Mouse (Mus musculus): ENCODE measurements at regions not wholly inside any gene's neighbourhood (a gene's known extent, or its start where the extent isn't known, plus 50 kb on each side); places are given as distances from the start of the nearest gene placed in this dataset.

DNA sequence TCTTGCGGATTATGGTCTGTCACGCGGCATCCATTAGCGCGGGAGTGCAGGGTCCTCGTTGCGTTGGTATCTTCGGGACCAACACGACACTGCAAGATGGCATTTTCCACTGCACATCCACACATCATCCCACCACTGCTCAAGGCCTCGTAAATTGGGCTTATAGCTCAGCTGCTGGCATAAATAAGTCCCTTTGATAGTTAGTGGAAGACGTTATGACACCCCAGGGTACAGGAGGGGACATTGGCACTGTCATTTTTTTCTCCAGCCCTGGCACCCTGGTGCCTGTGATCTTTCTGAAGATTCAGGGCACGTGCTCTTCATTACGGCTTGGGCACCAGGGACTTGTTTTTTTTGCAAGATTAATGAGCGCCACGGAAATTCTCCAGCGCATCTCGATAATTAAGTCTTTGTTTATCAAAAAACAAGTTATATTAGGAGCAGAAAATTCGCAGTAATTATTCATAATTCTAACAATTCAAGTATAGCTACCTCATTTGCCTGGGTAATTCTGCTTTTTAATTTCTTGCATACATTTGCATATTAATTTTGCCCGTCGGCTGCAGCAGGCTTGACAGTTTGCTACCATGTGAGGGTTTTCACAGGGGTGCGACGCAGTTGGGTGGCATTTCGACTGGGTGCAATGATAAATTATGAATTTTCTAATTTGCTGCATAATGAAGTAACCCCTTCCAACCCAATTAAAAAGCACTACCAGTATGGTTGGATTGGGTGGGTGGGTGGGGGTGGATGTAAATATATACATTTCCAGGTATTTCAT is 119.1 kb downstream of the Vrk1 start:
- DNase-seq (ENCODE audit: low spot score), result no peak

DNA sequence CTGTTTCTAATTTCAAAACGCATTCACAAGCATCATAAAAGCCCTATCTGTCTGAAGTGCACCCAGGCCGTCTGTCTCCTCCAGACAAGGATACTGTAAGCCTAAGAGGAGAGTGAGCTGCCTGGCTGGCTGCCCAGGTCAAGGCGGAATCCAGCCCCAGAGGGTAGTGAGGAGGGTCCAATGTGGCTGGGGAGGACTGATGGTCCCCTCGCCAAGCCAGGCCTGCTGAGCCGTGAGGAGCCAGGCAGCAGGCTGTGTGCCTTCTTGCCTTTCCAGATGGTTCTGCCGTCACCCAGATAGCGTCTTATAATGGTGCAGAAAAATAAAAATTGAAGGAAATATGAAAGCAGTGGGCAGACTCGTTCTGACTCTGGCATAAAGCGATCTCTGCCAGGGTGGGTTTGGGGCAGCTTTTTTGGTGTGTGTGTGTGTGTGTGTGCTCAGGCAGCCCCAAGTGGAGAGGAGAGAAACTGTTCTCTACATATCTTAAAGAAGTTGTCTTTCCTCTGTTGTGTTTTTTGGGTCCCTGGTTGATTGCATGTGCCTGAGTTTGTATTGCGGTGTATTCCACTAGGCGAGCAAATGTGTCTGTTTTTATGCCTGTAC is 120.1 kb downstream of the Vrk1 start:
- no peak for DNase-seq (ENCODE audit: low spot score)

DNA sequence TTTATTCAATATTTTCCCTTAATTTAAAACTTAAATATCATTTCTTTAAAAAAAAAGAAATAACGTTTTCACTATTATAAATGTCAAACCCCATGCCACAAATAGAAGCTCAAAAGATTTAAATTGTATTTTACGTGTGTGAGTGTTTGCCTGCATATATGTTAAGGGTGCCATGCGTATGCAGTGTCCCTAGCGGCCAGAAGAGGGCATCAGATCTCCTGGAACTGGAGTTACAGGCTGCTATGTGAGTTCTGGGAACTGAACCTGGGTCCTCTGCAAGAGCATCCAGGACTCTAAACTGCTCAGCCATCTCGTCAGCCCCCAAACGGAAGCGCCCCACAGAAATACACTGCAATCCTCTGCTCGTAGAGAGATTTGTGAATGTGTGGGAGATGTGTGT is 122.7 kb downstream of the Vrk1 start:
- no peak for DNase-seq (ENCODE audit: low spot score)

- no peak for DNase-seq (ENCODE audit: low spot score)
These were observed 128.4 kb downstream of the Vrk1 start for GRCm38 (mm10) chr12:106138466-106138865.

DNA sequence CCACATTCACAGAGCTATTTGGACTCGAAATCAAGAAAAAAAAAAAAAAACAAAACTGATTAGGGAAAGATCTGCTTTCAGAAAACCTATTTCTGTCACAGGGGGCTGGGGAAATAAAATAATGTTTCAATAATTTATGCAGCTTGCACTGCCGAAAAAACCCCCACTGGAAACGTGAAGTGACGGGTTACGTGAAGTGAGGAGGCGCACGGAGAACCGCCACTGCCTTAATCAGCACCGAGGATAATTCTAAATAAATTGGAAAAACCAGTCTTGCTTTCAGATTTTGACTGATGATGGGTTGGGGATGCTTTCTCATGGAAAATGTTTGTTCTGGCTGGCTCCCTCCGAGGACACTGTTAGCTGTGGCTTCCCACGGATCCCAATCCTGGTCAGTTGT is 129.5 kb downstream of the Vrk1 start:
- DNase-seq (ENCODE audit: low spot score), result no peak

DNA sequence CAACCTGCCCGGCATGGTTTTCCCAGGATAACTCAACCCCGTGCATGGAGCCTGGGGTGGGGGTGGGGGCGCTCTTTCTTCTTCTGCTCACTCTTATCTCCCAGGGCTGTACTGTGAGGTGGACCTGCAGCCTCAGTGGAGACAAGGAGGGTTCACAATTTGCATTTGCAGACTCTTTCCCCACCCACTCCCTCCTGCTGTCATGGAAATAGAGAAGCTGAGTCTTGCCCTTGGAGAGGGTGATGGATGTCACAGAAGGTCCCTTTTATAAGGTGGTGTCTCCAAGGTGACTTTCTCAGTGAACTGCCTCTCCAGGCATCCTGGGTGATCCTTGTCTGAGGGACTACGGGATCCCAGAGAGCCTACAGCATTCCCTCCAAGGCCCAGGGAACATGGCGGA is 129.9 kb downstream of the Vrk1 start:
- DNase-seq (ENCODE audit: low spot score), result no peak

DNA sequence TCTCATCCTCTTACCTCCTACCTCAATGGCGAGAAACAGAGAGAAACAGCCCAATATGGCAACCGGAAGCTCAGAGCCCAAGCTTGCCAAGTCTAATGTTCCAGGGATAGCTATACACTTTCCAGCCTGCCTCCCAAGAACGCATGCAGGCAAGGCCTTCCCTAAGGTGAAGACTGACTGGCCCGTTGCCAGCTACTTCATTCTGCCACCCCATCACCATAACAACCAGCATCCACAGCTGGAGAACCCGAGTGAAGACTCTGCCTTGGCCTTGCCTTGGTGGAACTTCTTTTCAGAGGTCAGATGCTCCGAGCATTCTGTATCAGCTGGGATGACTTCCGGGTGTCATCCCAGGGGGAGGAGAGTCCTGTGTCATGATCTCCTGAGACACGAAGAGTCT is 130.6 kb downstream of the Vrk1 start:
- no peak for DNase-seq (ENCODE audit: low spot score)

DNA sequence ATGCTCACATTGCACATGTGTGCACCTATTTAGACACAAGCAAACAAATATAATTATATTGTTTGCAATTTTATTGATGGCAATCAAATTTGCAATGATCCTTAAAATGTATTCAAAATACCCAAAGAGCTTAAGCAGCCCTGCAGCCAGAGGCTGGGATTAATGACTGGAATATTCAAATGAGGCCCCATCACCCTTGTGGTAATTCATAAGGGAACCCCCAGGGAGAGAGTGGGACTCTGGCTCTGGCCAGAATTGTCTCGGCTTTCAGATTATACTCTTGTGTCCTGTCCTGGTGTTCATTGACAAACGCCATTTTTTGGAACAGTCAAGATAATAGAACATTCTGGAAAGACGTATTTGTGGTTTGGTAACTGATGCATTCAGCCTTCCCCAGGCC is 133.5 kb downstream of the Vrk1 start:
- DNase-seq (ENCODE audit: low spot score), result no peak

GRCm38 (mm10) chr12:106156837-106157236 is 146.8 kb downstream of the Vrk1 start:
- no peak for DNase-seq (ENCODE audit: low spot score)

GRCm38 (mm10) chr12:106157827-106158226 is 147.8 kb downstream of the Vrk1 start:
- DNase-seq (ENCODE audit: low spot score), result no peak

DNA sequence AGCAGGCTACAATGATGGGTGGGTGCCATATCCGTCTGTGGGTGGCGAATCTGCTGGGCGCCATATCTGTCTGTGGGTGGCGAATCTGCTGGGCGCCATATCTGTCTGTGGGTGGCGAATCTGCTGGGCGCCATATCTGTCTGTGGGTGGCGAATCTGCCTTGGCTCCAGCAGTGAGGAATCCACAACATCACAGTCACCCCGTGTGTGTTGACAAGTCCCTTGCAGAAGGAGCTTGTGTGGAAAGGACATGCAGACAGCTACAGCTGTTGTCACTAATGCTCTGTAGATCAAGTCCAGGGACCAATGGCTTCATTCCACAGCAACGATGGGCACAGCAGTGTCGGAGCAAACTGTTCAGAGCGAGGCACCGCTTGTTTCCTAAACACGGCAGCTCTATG is 148.6 kb downstream of the Vrk1 start:
- no peak for DNase-seq (ENCODE audit: low spot score)

DNA sequence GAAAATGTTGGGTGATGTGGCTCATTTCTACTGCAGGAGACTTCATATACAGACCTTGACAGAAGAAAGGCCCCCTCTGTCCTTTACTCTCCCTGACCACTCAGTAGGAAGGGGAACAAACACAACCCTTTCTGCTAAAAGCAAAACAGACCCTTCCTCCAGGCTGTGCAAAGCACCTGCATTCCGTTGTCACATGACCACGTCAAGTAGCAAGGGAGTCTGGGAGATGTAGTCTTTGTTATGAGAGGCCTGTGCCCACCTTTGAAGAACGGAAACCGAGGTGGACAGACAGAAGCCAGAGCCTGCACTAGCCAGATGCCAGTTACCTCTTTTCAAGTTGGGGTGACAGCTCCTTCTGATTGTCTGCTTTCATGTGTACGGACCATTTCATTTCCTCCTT is 161.3 kb downstream of the Vrk1 start:
- DNase-seq (ENCODE audit: low spot score), result no peak

DNA sequence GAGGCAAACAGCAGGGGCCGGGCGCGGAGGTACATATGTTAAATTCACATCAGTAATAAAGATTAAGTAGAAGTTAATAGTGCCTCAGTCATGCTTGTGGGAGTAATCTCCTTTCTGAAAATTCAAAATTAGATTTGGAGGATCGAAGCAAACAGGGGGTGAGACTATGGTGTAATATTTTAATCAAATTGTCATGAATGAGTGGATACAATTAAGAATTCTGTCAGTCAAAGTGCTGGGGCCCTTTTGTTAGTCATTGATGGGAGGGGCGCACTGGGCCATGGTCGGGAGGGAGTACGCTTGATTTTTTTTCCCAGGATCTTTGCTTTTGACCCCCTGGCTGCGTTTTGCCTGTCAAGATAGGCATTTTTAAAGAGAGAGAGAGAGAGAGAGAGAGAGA is 163.2 kb downstream of the Vrk1 start:
- DNase-seq (ENCODE audit: low spot score), result no peak

DNA sequence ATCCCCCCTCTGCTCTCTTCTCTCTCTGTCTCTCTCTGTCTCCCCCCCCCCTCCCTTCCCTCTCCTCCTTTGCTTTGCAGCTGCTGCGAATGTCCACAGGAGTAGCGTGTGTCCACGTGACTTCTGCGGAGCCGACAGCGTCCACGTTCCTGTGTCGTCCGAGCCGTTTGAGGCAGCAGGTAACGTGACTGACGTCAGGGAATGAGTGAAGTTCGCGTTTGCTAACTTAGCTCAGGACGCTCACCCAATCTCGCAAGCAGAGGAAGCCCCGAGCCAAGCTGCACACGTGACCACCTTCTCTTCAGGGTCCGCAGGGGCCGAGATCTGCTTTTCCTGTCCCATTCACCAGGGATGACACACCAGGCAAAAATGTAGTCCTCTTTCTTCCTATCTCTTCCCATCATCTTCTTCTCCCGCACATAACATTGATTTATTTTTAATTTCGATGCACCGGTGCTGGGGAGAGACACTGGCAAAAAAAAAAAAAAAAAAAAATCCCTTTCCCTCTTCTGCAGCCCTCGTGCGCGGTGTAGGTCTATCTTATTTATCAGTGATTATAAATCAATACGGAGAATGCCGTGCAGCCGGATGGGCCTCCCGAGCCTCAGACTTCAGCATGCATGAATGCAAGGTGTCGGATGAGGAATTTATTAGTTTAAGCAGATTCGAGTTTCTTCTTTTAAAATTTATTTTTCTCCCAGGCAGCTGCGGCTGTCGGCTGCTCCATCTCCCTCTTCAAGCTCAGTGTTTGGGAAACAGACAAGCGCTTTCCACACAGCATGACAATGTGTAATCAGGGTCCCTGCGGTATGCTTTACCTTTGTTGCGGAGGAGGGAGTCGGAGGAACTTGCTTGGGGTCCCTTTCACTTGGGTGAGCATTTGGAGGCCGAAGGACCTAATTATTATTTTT is 164.3 kb downstream of the Vrk1 start:
- DNase-seq (ENCODE audit: low spot score), result no peak

DNA sequence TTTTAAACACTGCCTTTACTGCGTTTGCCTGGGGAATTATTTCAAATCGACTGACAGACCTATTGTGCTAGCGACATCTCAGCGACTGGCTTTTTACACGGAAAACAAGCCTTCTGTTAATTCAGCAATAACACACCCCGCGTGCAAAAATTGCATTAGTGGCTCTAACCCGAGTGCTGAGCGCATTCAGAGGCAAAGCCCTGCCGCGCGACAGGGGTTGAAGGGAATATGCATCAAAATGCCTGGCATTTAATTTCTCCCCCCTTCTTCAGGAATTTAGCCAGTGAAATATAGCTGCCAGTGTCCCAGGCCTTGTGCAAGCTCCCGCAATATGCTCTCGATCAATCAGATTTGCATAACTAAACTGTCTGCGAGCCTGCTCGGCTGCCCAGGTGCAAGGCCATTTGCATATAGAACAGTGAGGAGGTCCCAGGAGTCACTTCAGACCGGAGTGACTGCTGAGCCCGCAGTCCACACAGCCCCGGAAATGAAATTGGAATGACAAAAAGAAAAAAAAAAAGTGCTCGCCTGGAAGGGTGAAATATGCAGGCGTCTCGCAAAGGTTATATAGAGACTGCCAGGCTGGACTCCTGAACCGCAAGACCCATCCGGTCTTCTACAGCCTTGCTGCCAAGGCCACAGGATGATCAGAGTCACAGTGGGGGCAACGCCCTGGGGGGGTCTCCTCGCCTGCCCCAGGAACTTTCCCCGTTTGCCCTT is 165.1 kb downstream of the Vrk1 start:
- no peak for DNase-seq (ENCODE audit: low spot score)

GRCm38 (mm10) chr12:106177302-106177701 is 167.3 kb downstream of the Vrk1 start:
- DNase-seq (ENCODE audit: low spot score), result no peak

DNA sequence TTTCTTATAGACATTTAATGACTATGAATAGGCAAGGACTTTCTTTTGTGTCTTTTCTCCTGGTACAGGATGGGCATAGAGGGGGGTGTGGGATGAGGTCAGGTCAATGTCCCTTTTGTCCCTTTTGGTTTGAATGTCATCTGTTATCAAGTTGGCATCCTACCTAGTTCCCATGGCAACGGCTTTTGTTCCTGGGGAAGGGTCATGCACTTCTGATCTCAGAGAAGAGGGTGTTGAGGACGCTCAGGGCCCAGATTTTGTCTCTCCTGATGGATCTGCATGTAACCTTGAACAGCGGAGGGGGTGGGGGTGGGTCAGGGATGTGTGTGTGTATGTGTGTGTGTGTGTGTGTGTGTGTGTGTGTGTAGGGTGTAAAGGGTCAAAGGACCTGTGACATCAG is 167.8 kb downstream of the Vrk1 start:
- no peak for DNase-seq (ENCODE audit: low spot score)

GRCm38 (mm10) chr12:106178688-106179205 is 168.7 kb downstream of the Vrk1 start:
- DNase-seq (ENCODE audit: low spot score), result no peak

- no peak for DNase-seq (ENCODE audit: low spot score)
These were observed 172.9 kb downstream of the Vrk1 start for GRCm38 (mm10) chr12:106182923-106183322.

- no peak for DNase-seq (ENCODE audit: low spot score)
These were observed 173.9 kb downstream of the Vrk1 start for GRCm38 (mm10) chr12:106183973-106184372.

DNA sequence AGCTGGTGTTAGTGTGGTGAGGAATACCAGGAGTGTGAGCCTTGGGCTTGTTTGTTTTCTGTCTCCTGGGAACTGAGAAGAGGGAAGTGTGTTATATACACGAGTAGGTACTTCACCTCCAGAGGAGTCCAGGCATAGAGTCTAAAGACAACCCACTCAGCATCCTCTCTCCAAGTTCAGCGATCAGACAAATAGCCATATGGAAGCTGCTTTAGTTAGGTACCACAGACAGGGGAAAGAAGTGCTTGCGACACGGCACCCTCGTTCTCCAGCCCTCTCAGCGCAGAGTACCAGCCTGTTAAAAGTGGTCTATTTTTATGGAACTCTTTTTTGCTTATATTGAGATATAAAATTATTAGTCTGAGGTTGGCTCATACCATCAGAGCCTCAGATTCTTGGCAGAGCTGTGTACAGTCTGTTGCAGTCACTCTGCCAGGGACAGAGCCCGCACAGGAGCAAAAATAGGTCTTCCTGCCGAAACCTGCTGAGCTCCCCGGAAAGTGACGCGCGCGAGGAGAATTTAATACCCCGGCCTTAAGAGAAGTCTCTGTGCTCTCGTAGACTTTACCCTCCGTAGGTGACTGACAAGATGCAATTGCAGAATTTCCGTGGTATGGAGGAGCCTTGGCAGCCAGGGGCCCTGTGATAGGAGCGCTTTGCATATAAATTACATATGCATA is 175.5 kb downstream of the Vrk1 start:
- no peak for DNase-seq (ENCODE audit: low spot score)
